Mouse (Mus musculus) heart, adult 11 months (tissue): Measurements from ENCODE around the gene 9530053A07Rik.
"Not testable (repeated sequence)": the region's sequence is repeated elsewhere in the genome, so short reads cannot be mapped to it uniquely, and the experiment has no call there.

ENCODE experiments used
- DNase-seq: peaks from one replicate; pipeline ENCODE4 v3.0.0; 2022

9530053A07Rik gene

GRCm38 (mm10) chr7:28129166-28129565 is at the start of gene 9530053A07Rik:
9530053A07Rik (plus strand) TSS chr7:28129466.
- peak; percentile 84 for DNase-seq

DNA sequence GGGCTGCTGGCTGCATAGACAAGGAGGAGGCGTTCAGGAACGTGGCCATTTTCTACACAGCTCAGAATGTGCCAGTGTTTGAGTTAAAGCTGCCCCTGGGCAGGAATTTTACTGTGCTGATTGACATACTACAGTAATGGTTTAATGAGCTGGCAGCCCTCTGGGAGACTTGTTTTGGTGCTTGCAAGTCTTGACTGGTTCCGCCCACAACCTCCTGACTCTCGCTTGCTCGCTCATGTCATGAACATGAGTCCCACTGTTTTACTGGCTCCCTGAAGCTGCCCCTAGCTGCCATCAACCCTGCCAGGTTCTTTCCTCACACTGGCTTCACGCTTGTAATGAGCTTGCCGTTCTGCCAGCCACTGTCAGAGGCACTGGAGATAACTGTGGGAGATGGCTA is 45.1 kb upstream of the 9530053A07Rik start:
- DNase-seq: peak; percentile 71

DNA sequence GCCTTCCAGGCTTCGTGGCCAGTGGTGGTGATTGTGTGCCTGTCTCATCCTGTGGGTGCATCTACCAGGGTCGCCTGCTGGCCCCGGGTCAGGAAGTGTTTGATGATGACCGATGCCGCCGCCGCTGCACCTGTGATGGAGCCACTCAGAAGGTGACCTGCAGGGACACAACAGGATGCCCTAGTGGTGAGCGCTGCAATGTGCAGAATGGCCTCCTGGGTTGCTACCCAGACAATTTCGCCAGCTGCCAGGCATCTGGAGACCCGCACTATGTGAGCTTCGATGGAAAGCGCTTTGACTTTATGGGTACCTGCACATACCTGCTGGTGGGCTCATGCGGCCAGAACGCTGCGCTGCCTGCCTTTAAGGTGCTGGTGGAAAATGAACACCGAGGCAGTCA is 43.0 kb upstream of the 9530053A07Rik start:
- peak; percentile 68 for DNase-seq

- DNase-seq: peak; percentile 83
These were observed 35.7 kb upstream of the 9530053A07Rik start for GRCm38 (mm10) chr7:28093541-28093940.

DNA sequence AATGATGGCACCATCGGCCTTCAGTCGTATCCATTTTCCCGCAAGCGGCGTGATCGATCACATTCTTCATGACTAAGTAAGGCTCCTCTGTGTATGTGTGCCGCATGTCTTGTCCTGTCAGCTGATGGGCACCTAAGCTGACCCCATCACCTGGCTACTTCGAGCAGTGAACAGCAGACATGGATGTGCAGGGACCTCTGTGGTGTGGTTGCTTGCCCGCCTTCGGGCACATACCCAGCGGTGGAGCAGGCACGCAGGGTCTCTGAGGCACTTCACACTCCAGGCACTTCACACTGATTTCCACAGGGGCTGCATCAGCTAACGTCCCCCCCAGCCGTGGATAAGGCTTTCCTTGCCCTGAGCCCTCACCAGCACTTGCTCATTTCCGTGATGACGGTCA is 30.2 kb upstream of the 9530053A07Rik start:
- DNase-seq: peak; percentile 83

GRCm38 (mm10) chr7:28100596-28101590 is 28.4 kb upstream of the 9530053A07Rik start:
- peak; percentile 65 for DNase-seq

DNA sequence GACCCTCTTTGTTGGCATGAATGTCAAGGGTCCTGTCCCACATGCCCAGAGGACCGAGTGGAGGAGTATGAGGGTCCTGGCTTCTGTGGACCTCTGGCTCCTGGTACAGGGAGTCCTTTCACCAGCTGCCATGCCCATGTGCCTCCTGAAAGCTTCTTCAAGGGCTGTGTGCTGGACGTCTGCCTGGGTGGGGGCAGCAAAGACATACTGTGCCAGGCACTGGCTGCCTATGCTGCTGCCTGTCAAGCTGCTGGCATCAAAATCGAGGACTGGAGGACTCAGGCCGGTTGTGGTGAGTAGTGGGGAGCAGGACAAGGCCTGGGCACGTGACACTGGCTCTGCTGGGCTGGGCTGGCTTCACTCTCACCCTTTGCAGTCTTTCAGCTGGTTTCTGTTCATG is 26.3 kb upstream of the 9530053A07Rik start:
- peak; percentile 31 for DNase-seq

GRCm38 (mm10) chr7:28104670-28105069 is 24.6 kb upstream of the 9530053A07Rik start:
- peak; percentile 71 for DNase-seq

- peak; percentile 85 for DNase-seq
These were observed 23.0 kb upstream of the 9530053A07Rik start for GRCm38 (mm10) chr7:28106241-28106640.

GRCm38 (mm10) chr7:28114648-28115047 is 14.6 kb upstream of the 9530053A07Rik start:
- peak; percentile 49 for DNase-seq

GRCm38 (mm10) chr7:28137613-28138012 is 8.3 kb downstream of the 9530053A07Rik start:
- no peak for DNase-seq

DNA sequence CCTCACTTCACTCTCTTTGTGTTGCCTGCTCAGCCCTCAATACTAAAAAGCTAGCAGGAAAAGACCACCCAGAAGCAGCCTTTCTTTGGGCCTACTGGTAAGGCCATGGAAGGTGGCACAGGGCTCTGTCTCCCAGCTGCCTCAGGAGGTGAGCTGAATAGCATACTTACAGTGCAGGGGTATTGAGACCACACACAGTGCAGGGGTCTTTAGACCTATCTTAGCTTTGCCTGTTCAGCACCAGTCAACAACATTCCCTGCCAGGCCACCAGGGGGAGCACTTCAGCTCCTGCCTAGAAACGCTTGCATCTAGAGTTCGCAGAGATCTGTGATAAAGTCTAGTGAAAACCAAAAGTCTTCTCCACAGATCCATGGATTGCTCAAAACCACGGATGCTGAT is 19.0 kb downstream of the 9530053A07Rik start:
- DNase-seq: no peak

DNA sequence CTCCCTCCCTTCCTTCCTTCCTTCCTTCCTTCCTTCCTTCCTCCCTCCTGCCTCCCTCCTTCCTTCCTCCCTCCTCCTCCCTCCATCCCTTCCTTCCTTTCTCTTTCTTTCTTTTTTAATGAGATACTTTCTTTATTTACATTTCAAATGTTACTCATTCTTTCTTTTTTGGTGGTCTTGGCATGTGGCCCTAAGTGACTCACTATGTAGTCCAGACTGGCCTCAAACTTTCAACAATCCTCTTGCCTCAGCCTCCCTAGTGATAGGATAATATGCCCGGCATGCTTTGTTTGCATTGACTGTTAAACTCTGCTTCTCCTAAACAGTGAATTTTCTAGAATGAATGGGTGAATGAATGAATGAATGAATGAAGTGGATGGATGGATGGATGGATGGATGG is 20.6 kb downstream of the 9530053A07Rik start:
- DNase-seq: no peak

- DNase-seq: no peak
These were observed 22.4 kb downstream of the 9530053A07Rik start for GRCm38 (mm10) chr7:28151584-28152221.

DNA sequence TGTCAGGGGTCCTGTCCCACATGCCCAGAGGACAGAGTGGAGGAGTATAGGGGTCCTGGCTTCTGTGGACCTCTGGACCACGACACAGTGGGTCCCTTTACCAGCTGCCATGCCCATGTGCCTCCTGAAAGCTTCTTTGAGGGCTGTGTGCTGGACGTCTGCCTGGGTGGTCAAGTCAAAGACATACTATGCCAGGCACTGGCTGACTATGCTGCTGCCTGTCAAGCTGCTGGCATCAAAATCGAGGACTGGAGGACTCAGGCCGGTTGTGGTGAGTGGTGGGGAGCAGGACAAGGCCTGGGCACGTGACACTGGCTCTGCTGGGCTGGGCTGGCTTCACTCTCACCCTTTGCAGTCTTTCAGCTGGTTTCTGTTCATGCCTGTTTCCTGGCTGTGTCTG is 24.3 kb downstream of the 9530053A07Rik start:
- not testable (repeated sequence) for DNase-seq

DNA sequence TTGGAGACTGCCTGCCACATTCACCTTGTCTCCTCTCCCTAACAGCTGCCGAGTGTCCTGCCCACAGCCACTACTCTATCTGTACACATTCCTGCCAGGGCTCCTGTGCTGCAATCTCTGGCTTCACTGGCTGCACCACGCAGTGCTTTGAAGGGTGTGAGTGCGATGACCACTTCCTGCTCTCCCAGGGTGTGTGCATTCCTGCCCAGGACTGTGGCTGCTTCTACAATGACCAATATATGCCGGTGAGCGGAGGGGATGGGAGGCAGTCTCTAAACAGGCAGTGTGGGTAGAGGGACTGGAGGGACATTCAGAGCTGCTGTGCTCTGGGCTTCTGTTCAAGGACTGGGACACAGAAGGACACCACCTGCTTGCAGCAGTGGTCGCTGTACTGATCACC is 30.0 kb downstream of the 9530053A07Rik start:
- DNase-seq: no peak

DNA sequence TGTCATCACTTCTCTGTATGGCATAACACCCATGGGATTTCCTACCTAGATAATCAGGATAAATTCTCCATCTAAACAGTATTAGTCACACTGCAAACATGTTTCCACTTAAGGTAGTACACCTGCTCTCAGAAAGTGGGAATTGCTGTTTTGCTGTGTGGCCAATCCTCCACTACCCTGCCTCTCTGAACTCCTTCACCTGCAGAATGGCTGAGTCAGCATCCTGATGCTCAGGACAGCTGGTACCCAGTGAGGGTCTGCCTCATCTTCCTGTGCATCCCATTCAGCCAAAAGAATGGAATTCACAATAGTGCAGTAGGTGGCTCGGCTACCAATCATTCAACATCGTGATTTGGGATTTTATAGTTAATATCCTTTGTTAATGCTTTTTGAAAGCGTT is 30.6 kb downstream of the 9530053A07Rik start:
- no peak for DNase-seq

GRCm38 (mm10) chr7:28161163-28161749 is 32.0 kb downstream of the 9530053A07Rik start:
- no peak for DNase-seq

DNA sequence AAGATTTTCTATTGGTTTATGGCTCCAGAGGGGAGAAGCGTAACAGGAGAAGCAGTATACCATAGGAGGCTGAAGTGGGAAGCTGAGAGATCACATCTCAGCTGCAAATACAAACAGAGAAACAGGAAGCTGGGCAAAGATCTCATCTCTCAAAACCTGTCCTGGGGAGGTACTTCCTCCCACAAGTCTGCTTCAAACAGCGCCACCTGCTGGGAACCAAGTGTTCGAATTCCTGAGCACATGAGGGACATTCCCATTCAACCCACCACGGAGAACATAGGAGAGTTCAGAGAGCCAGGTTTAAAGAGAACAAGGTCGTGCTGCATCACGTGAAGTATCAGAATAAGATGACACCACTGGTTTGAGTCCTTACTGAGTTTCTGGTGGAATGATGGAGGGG is 36.1 kb downstream of the 9530053A07Rik start:
- DNase-seq: no peak

DNA sequence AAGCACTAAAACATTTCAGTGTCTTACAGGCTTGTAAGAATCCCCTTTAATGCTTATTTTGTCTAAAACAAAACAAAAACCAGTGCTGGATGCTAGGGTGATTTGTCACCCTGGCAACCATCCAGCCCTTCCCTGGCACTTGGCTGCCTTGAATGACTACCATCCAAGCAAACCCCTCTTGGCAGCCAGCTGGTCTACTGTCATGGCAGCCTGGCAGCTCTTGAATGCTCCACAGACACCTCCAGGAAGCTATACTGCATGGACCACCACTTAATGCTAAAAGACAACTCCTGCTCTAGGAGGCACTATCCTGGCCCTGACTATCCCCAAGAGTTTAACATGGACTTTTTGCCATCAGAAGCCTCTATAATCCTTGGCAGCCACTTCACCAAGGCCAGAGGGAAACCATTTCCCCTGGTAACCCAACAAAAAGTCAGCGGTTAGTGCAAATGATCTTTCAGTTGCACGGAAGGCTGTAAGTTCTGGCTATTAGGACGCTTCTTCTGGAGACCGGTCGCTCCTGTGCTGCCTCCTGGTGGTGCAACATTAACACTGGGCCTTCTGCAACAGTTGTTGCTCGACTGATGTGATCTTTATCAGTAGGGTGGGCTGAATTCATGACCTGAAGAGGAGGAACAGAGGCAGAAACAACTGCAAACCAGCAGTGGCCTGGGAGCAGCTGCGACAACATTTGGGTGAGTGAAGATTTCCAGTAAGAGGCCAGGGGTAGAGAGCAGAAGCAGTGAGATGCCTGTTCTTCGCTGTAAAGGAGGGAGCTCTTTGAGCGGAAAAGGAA is 39.3 kb downstream of the 9530053A07Rik start:
- peak; percentile 97 for DNase-seq

- DNase-seq: peak; percentile 99
These were observed 40.5 kb downstream of the 9530053A07Rik start, which contains the start of gene Fbl for GRCm38 (mm10) chr7:28169489-28170422. Fbl (plus strand) TSS chr7:28169710.
